Mouse (Mus musculus): ENCODE data around the gene Ddx47.

GRCm38 (mm10) chr6:134984748-134985147 is 26.7 kb upstream of the Ddx47 start:
- no peak for TF ChIP-seq MAFK (IDR thresholded peaks at IDR 0.05; ENCODE audit: insufficient read depth, low read depth, low read length)
- no peak for TF ChIP-seq CHD2 (IDR thresholded peaks at IDR 0.05; ENCODE audit: low read depth, low read length)

Measured in ES-E14 (cell line).